Mouse (Mus musculus): Measurements from ENCODE around the gene Gm39566. TPM values are rescaled to one million over a fixed set of nuclear protein-coding genes. Genes with fewer than 3 reads are reported as not detected.

The Gm39566 gene
- polyA plus RNA-seq, 1 experiment from 2014 or later, result not detected

DNA sequence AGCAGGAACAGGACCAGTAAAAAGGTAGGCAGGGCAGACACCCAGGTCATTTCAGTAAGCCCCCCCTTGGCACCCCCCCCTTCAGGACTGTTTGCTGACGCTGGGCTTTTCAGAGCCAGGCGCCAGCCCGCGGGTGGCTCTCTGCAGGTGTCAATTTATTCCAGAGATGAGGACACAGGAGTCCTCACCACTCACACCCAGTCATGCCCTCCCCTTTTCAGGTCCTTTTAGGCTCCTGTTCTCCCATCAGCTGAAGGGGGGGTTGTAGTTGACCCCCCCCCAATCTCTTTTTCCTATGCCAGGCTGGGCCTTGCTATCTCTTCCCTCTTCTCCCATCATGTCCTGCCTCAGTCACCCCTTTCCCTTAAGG lies 20.9 kb upstream of the Gm39566 start:
- peaks cover 34% of the 10 kb centered on the region for H3K4me1 ChIP-seq (ENCODE audit: control insufficient read depth, insufficient read depth, low read depth, low read length)
- ATAC-seq, result no peak
- 3% methylated on average over 4 of the region's 4 CpGs for WGBS
- peak overlapping the region; percentile 96 for H3K27ac ChIP-seq (ENCODE audit: low read depth, low read length)
- H3K4me2 ChIP-seq (ENCODE audit: low read length), result peak overlapping the region; percentile 89
- no peaks in the 10 kb centered on the region for H3K27me3 ChIP-seq (replicated peaks; ENCODE audit: control insufficient read depth, insufficient read depth, low read length)
- H3K9me3 ChIP-seq (ENCODE audit: control insufficient read depth, low read length), result no peaks in the 10 kb centered on the region
- H3K9ac ChIP-seq (ENCODE audit: low read depth, low read length), result peak overlapping the region; percentile 94
- peaks cover 9% of the 10 kb centered on the region for H3K36me3 ChIP-seq (ENCODE audit: control insufficient read depth, insufficient read depth, low read length)
- H3K4me3 ChIP-seq (ENCODE audit: low read length), result peak overlapping the region; percentile 87

GRCm38 (mm10) chr11:69835326-69835965 lies 20.3 kb upstream of the Gm39566 start:
- WGBS, result 3% methylated on average over 9 of the region's 9 CpGs

DNA sequence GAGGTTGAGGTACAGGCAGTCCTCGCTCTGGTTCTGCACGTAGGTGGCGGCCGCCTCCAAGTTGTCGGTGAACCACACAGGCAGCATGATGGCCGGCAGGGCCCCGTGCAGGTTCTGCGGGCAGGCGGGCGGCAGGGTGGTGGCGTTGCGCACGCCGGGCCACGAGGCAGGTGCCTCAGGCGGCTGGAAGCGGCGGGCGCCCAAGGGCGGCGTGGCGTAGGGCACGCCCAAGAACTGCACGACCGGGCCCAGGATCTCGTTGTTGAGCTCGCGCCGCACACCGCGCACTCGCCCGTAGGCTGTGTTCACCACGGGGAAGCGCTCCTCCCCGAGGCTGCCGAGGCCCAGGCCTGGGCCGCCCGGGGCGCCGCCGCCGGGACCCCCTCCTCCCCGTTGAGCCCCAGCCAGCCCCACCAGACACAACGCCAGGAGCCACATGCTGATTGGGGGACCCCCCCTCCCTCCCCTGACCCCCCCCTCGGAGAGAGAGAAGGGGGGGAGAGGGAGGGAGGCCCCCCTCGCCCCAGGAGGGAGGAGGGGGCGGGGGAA lies 19.0 kb upstream of the Gm39566 start:
- peak overlapping the region; percentile 45; the same call in 1 of the 2 replicates for H3K27ac ChIP-seq (ENCODE audit: low read depth, low read length)
- H3K4me2 ChIP-seq (ENCODE audit: low read length), result peak overlapping the region; percentile 89
- H3K9me3 ChIP-seq (ENCODE audit: control insufficient read depth, low read length), result no peaks in the 10 kb centered on the region
- WGBS, result 4% methylated on average over 47 of the region's 48 CpGs
- no peak for ATAC-seq
- H3K4me1 ChIP-seq (ENCODE audit: control insufficient read depth, insufficient read depth, low read depth, low read length), result peaks cover 33% of the 10 kb centered on the region
- H3K9ac ChIP-seq (ENCODE audit: low read depth, low read length), result peak overlapping the region; percentile 94
- peak overlapping the region; percentile 87 for H3K4me3 ChIP-seq (ENCODE audit: low read length)
- no peaks in the 10 kb centered on the region for H3K27me3 ChIP-seq (replicated peaks; ENCODE audit: control insufficient read depth, insufficient read depth, low read length)
- H3K36me3 ChIP-seq (ENCODE audit: control insufficient read depth, insufficient read depth, low read length), result peaks cover 9% of the 10 kb centered on the region

More at GRCm38 (mm10) chr11:69835326-69835965, 20.3 kb upstream of the Gm39566 start:
- H3K36me3 ChIP-seq (ENCODE audit: control insufficient read depth, insufficient read depth, low read length), result peaks cover 9% of the 10 kb centered on the region
- no peaks in the 10 kb centered on the region for H3K27me3 ChIP-seq (replicated peaks; ENCODE audit: control insufficient read depth, insufficient read depth, low read length)
- H3K4me1 ChIP-seq (ENCODE audit: control insufficient read depth, insufficient read depth, low read depth, low read length), result peaks cover 34% of the 10 kb centered on the region
- peak overlapping the region; percentile 94 for H3K9ac ChIP-seq (ENCODE audit: low read depth, low read length)
- no peak for ATAC-seq
- no peaks in the 10 kb centered on the region for H3K9me3 ChIP-seq (ENCODE audit: control insufficient read depth, low read length)
- H3K4me3 ChIP-seq (ENCODE audit: low read length), result peak overlapping the region; percentile 87
- peak overlapping the region; percentile 89 for H3K4me2 ChIP-seq (ENCODE audit: low read length)
- peak overlapping the region; percentile 96 for H3K27ac ChIP-seq (ENCODE audit: low read depth, low read length)

DNA sequence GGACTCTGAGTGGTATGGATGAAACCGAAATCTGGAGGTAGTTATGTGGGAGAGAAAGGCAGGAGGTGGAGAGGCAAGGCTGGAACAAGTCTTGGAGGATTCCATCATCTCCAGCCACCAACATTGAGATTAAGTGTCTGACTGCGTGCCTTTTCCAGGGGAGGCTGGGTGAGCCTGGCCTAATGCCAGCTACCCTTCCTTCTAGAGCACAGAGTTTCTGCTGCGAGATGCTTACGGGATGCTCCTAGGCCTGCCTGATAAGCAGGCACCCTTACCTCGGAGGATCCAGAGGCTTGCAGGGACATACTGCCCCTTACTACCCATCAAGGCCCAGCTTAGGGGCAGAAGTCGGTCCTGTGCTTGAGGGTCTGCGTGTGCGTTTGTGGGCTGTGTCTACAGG lies 18.5 kb upstream of the Gm39566 start:
- H3K4me3 ChIP-seq (ENCODE audit: low read length), result peak overlapping the region; percentile 87
- no peaks in the 10 kb centered on the region for H3K27me3 ChIP-seq (replicated peaks; ENCODE audit: control insufficient read depth, insufficient read depth, low read length)
- peaks cover 9% of the 10 kb centered on the region for H3K36me3 ChIP-seq (ENCODE audit: control insufficient read depth, insufficient read depth, low read length)
- ATAC-seq, result no peak
- peaks cover 30% of the 10 kb centered on the region for H3K4me1 ChIP-seq (ENCODE audit: control insufficient read depth, insufficient read depth, low read depth, low read length)
- H3K4me2 ChIP-seq (ENCODE audit: low read length), result peak overlapping the region; percentile 89
- 52% methylated on average over 7 of the region's 8 CpGs for WGBS
- peak overlapping the region; percentile 94 for H3K9ac ChIP-seq (ENCODE audit: low read depth, low read length)
- H3K27ac ChIP-seq (ENCODE audit: low read depth, low read length), result no peak overlapping the region
- H3K9me3 ChIP-seq (ENCODE audit: control insufficient read depth, low read length), result no peaks in the 10 kb centered on the region

GRCm38 (mm10) chr11:69828832-69829231 lies 13.7 kb upstream of the Gm39566 start:
- Histone ChIP-seq H3K4me1 (ENCODE audit: control insufficient read depth, insufficient read depth, low read depth, low read length) (peaks cover 8% of the 10 kb centered on the region), H3K27me3 (replicated peaks; ENCODE audit: control insufficient read depth, insufficient read depth, low read length) (no peaks in the 10 kb centered on the region), H3K4me3 (ENCODE audit: low read length) (no peak overlapping the region), H3K36me3 (ENCODE audit: control insufficient read depth, insufficient read depth, low read length) (peaks cover 46% of the 10 kb centered on the region), H3K9ac (ENCODE audit: low read depth, low read length) (no peak overlapping the region), H3K27ac (ENCODE audit: low read depth, low read length) (no peak overlapping the region), H3K9me3 (ENCODE audit: control insufficient read depth, low read length) (no peaks in the 10 kb centered on the region), H3K4me2 (ENCODE audit: low read length) (no peak overlapping the region)
- ATAC-seq, result no peak
- WGBS, result 63% methylated on average over 5 of the region's 5 CpGs

GRCm38 (mm10) chr11:69823456-69823855 lies 8.4 kb upstream of the Gm39566 start:
- Histone ChIP-seq H3K27ac (ENCODE audit: low read depth, low read length) (no peak overlapping the region), H3K4me3 (ENCODE audit: low read length) (no peak overlapping the region), H3K4me1 (ENCODE audit: control insufficient read depth, insufficient read depth, low read depth, low read length) (no peaks in the 10 kb centered on the region), H3K27me3 (replicated peaks; ENCODE audit: control insufficient read depth, insufficient read depth, low read length) (no peaks in the 10 kb centered on the region), H3K36me3 (ENCODE audit: control insufficient read depth, insufficient read depth, low read length) (peaks cover 36% of the 10 kb centered on the region), H3K4me2 (ENCODE audit: low read length) (no peak overlapping the region), H3K9ac (ENCODE audit: low read depth, low read length) (no peak overlapping the region), H3K9me3 (ENCODE audit: control insufficient read depth, low read length) (no peaks in the 10 kb centered on the region)
- WGBS, result 59% methylated on average over 2 of the region's 2 CpGs
- no peak for ATAC-seq

GRCm38 (mm10) chr11:69822080-69822479 lies 7.0 kb upstream of the Gm39566 start, which contains the start of gene Spem1:
Gene Spem1 (minus strand): TSS chr11:69822180.
- H3K9ac ChIP-seq (ENCODE audit: low read depth, low read length), result no peak within 1 kb of the TSS
- H3K4me3 ChIP-seq (ENCODE audit: low read length), result no peak within 1 kb of the TSS
- ATAC-seq, result no peak
- H3K27ac ChIP-seq (ENCODE audit: low read depth, low read length), result no peak within 1 kb of the TSS
- peaks cover 6% of the 10 kb centered on the region for H3K9me3 ChIP-seq (ENCODE audit: control insufficient read depth, low read length)
- peaks cover 24% of the 10 kb centered on the region for H3K36me3 ChIP-seq (ENCODE audit: control insufficient read depth, insufficient read depth, low read length)
- no peaks in the 10 kb centered on the region for H3K4me1 ChIP-seq (ENCODE audit: control insufficient read depth, insufficient read depth, low read depth, low read length)
- H3K4me2 ChIP-seq (ENCODE audit: low read length), result no peak within 1 kb of the TSS
- WGBS, result 94% methylated on average over 3 of the region's 3 CpGs
- no peaks in the 10 kb centered on the region for H3K27me3 ChIP-seq (replicated peaks; ENCODE audit: control insufficient read depth, insufficient read depth, low read length)

DNA sequence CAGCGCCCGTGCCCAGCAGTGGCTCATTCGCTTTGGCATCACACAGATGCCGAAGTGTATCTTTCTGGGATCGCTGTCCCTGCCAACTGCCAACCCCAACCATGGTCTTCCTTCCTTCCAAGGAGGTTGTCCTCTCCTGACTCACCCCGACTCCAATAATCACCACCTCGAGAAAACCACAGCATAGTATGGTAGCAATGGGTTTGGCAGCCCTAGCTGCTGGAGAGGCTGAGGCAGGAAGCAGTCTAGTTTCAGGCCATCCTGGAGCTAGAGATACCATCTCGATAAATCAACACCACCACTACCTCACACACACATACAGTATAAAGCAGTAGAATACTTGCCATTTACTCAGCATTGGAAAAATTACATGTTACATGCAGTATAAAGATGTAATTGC lies 3.8 kb upstream of the Gm39566 start:
- no peaks in the 10 kb centered on the region for H3K27me3 ChIP-seq (replicated peaks; ENCODE audit: control insufficient read depth, insufficient read depth, low read length)
- 92% methylated on average over 8 of the region's 8 CpGs for WGBS
- H3K4me2 ChIP-seq (ENCODE audit: low read length), result no peak overlapping the region
- H3K36me3 ChIP-seq (ENCODE audit: control insufficient read depth, insufficient read depth, low read length), result no peaks in the 10 kb centered on the region
- H3K27ac ChIP-seq (ENCODE audit: low read depth, low read length), result no peak overlapping the region
- H3K4me1 ChIP-seq (ENCODE audit: control insufficient read depth, insufficient read depth, low read depth, low read length), result no peaks in the 10 kb centered on the region
- H3K9me3 ChIP-seq (ENCODE audit: control insufficient read depth, low read length), result peaks cover 9% of the 10 kb centered on the region
- H3K9ac ChIP-seq (ENCODE audit: low read depth, low read length), result no peak overlapping the region
- no peak overlapping the region for H3K4me3 ChIP-seq (ENCODE audit: low read length)
- ATAC-seq, result no peak

DNA sequence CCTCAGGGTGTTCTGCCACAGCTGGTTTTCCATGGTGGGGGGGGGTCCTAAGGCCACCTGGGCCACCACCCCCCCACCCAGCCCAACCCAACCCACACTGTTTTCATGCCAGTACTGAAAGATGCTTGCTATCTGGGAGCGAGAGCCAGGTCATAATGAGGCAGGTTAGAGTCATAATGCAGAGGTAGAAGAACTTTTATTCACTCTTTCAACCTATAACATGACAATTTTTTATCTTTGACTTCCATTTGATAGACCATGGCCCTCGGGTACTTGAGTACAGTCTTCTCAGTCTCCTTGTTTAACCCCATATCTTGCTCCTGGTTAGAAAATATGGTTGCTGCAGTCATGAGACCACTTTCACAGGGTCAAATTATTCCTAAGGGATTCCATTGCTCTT lies 3.3 kb upstream of the Gm39566 start, which contains the start of gene Spem2:
Spem2 (minus strand) TSS at position 101 of the 400 bp plus-strand sequence.
- no peaks in the 10 kb centered on the region for H3K4me1 ChIP-seq (ENCODE audit: control insufficient read depth, insufficient read depth, low read depth, low read length)
- H3K4me3 ChIP-seq (ENCODE audit: low read length), result no peak within 1 kb of the TSS
- no peaks in the 10 kb centered on the region for H3K36me3 ChIP-seq (ENCODE audit: control insufficient read depth, insufficient read depth, low read length)
- 75% methylated on average over 2 of the region's 2 CpGs for WGBS
- peaks cover 9% of the 10 kb centered on the region for H3K9me3 ChIP-seq (ENCODE audit: control insufficient read depth, low read length)
- no peak within 1 kb of the TSS for H3K9ac ChIP-seq (ENCODE audit: low read depth, low read length)
- no peak within 1 kb of the TSS for H3K27ac ChIP-seq (ENCODE audit: low read depth, low read length)
- no peaks in the 10 kb centered on the region for H3K27me3 ChIP-seq (replicated peaks; ENCODE audit: control insufficient read depth, insufficient read depth, low read length)
- ATAC-seq, result no peak
- H3K4me2 ChIP-seq (ENCODE audit: low read length), result no peak within 1 kb of the TSS

All from hindbrain, embryonic 16.5 days (tissue).